Mouse (Mus musculus) macrophage (primary cell): Measurements from ENCODE around the gene Abcc1. TPM values are rescaled to one million over a fixed set of nuclear protein-coding genes. Genes with fewer than 3 reads are reported as not detected.

ENCODE experiments used
- H3K27ac ChIP-seq: fragments of 350-480 bp; formaldehyde crosslinking; 2 replicates; pipeline ENCODE4 v1.9.0; 2021
- H3K36me3 ChIP-seq: fragments of 350-480 bp; formaldehyde crosslinking; 2 replicates; pipeline ENCODE4 v1.9.0; 2021; ENCODE audit errors: inconsistent target
- H3K4me3 ChIP-seq: fragments of 350-480 bp; formaldehyde crosslinking; 2 replicates; pipeline ENCODE4 v1.9.0; 2021; ENCODE audit errors: inconsistent target
- H3K79me2 ChIP-seq: fragments of 350-480 bp; formaldehyde crosslinking; 2 replicates; pipeline ENCODE4 v1.9.0; 2021; ENCODE audit errors: inconsistent target
- WGBS: methylation state at CpG from one replicate; pipeline ENCODE4 v1.1.7; 2026; ENCODE audit warnings: inconsistent platforms; ENCODE audit not compliant: missing documents; 5-methylcytosine and 5-hydroxymethylcytosine counted together
- polyA plus RNA-seq: library from polyadenylated mRNA; stranded (reverse); fragments of 250-400 nt; gene quantifications from 3 replicates; pipeline ENCODE4 v1.2.4, GENCODE M21; 2018; ENCODE audit warnings: inconsistent platforms

Gene Abcc1
- polyA plus RNA-seq, 1 experiment from 2014 or later, result 19.8 TPM

DNA sequence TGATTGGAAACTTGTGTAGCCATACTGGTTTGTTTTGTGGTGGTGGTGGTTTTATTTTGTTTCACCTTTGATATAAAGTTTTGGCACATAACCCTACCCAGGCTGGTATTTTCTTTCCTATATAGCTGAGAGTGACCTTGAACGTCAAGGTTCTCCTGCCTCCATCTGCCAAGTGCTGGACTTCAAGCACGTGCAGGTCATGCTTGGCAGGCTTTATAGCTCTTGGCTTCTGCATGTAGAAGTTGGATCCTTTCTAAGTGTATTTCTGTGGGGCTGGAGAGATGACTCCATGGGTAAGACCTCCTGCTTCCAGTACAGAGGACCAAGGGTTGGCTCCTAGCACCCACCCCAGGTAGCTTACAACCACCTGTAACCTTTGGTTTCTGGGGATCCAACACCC is 47.8 kb downstream of the Abcc1 start:
- Histone ChIP-seq H3K36me3 (peaks cover 75% of the 10 kb centered on the region), H3K27ac (no peak overlapping the region), H3K4me3 (no peak overlapping the region), H3K79me2 (no peaks in the 10 kb centered on the region)
- 95% methylated on average over 2 of the region's 2 CpGs for WGBS

DNA sequence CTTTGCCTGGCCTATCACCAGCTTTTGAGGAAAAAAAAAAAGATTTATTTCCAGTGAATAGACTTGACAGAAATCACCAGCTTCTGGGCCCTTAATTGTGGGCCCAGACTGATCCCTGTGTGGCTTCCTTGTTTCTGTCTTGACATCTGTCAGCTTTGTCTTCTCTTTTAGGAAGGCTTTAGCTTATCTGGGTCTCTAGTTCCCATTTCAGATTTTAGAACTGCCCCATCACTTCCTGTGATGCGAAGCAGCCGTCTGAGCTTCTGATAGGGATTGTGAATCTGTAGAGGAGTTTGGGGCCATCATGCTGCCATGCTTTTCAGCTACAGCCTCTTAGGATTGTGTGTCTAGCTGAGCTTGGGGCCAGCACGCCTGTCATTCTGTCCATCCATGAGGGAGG is 48.4 kb downstream of the Abcc1 start:
- H3K4me3 ChIP-seq, result no peak overlapping the region
- no peaks in the 10 kb centered on the region for H3K79me2 ChIP-seq
- 34% methylated on average over 3 of the region's 3 CpGs for WGBS
- H3K36me3 ChIP-seq, result peaks cover 74% of the 10 kb centered on the region
- H3K27ac ChIP-seq, result no peak overlapping the region

DNA sequence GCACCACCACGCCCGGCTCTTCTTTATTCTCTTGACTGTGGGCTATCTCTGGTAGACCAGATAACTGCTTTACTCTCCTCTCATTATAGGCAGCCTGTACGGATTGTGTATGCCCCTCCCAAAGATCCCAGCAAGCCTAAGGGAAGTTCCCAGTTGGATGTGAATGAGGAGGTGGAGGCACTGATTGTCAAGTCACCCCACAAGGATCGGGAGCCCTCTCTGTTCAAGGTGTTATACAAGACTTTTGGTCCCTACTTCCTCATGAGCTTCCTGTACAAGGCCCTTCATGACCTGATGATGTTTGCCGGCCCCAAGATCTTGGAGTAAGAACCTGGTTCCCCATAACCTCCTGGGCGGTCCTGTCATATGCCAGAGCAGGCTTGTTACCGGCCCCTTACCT is 49.3 kb downstream of the Abcc1 start:
- peaks cover 71% of the 10 kb centered on the region for H3K36me3 ChIP-seq
- 81% methylated on average over 7 of the region's 7 CpGs for WGBS
- no peak overlapping the region for H3K4me3 ChIP-seq
- no peaks in the 10 kb centered on the region for H3K79me2 ChIP-seq
- no peak overlapping the region for H3K27ac ChIP-seq

DNA sequence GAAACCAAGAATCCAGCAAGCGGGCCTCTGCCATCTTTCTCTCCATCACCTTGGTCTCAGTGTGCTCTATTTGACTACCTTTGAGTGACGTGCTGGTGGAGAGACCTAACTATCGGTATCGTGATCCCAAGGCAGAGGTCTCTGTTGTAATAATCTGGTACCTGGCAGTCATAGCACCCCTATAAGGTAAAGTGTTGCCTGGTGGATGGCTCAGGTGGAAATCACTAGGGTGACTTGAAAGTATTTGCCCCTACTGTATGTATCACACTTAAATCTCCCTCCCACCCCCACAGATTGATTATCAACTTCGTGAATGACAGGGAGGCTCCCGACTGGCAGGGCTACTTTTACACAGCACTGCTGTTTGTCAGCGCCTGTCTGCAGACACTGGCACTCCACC is 49.8 kb downstream of the Abcc1 start:
- Histone ChIP-seq H3K79me2 (no peaks in the 10 kb centered on the region), H3K36me3 (peaks cover 71% of the 10 kb centered on the region), H3K27ac (no peak overlapping the region), H3K4me3 (no peak overlapping the region)
- 95% methylated on average over 7 of the region's 7 CpGs for WGBS

DNA sequence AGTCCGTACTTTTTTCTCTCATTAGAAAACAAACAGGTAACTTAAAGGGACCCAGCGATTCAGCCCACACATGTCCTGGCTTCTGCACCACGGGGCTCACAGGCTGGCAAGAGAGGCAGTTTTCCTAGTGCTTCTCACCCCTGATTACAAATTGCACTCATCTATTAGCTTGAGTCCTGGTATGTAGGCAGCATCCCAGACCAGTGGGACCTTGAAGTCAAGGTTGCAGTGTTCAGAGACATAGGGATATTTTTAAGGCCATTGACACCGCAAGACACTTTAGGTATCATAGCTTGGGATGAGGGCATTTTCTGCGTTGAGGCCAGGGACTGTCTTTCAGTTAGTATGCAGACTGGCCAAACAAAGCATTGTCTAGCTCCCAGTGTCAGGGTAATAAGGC is 51.2 kb downstream of the Abcc1 start:
- no peak overlapping the region for H3K4me3 ChIP-seq
- no peaks in the 10 kb centered on the region for H3K79me2 ChIP-seq
- H3K27ac ChIP-seq, result no peak overlapping the region
- peaks cover 67% of the 10 kb centered on the region for H3K36me3 ChIP-seq
- WGBS, result 94% methylated on average over 5 of the region's 5 CpGs

DNA sequence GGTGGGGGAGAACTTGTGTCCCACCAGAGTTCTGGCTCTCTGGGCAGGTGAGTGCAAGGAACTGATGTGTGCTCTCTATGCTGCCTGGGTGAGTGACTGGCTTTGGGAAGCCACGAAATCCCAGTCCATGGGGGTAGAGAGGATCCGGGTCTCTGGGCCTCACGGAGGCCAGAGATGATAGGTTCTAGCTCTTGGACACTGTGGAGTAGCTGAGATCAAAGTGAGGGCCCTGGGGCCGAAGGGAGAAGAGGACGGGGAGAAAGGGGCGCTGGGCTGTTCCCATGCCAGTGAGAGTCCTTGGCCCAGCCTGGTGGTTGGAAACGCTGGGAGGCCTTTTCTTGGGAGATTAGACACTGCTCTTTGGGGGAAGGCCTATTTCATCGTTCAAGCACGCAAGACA is 53.8 kb downstream of the Abcc1 start:
- Histone ChIP-seq H3K27ac (no peak overlapping the region), H3K79me2 (no peaks in the 10 kb centered on the region), H3K4me3 (no peak overlapping the region), H3K36me3 (peaks cover 73% of the 10 kb centered on the region)
- 98% methylated on average over 7 of the region's 9 CpGs for WGBS

DNA sequence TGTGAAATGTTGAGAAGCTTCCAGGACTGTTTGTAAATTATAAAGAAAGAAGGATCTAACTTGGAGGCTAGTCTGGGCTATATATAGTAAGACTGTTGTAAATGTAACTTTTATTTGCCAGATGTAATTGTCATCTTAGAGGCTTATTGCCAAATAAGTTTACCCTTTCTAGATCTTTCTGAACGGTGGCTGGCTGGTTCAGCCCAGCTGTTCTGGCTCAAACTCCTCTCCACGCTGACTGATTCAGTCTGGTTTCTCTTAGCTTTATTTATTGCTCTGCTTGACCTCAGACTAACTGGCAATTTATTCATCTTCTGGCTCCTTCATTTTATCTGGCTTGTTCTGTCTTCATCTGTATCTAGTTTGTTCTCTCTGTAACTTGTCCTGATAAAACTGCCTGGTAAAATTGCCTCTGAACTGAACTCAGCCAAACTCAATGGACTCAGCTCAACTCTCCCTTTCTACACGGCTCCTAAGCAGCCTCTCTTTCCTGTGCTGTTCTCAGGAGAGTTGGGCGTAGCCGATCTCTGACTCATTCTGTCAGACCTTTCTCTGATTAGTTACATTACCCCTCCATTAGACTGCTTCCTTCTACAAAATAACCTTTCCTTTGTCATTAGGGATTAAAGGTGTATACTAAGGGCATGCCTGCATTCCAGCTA is 55.7 kb downstream of the Abcc1 start:
- Histone ChIP-seq H3K36me3 (peaks cover 62% of the 10 kb centered on the region), H3K4me3 (no peak overlapping the region), H3K27ac (no peak overlapping the region), H3K79me2 (no peaks in the 10 kb centered on the region)
- 91% methylated on average over 5 of the region's 5 CpGs for WGBS

DNA sequence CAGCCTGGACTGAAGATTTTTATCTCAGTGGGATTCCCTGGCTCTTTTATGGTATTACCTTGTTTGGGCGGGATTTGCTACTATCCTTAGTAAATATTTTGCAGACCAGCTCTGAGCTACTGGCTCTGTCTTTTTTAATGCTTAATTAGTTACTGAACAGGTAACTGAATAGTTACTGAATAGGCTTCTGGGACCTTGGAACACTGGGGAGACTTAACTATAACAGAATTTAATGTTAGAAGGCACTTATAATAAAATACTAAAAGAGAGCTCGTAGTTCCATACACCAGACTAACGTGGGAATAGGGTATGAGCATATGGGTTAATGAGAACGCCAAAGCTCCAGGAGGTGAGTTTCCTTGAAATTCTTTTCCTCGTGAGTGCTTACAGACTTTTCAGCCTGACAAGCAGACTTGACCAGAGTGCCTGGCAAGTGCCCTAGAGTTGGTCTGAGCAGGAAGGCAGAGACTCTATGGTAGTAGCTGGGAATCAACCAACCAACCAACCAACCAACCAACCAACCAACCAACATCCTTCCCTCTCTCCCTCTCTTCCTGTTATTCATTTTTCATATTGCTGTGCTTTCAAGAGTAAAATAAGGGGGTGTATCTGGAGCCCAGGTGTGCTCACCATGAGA is 59.3 kb downstream of the Abcc1 start:
- 90% methylated on average over 5 of the region's 5 CpGs for WGBS
- H3K36me3 ChIP-seq, result peaks cover 48% of the 10 kb centered on the region; the same call in 1 of the 2 replicates
- no peak overlapping the region for H3K4me3 ChIP-seq
- no peaks in the 10 kb centered on the region for H3K79me2 ChIP-seq
- no peak overlapping the region for H3K27ac ChIP-seq

DNA sequence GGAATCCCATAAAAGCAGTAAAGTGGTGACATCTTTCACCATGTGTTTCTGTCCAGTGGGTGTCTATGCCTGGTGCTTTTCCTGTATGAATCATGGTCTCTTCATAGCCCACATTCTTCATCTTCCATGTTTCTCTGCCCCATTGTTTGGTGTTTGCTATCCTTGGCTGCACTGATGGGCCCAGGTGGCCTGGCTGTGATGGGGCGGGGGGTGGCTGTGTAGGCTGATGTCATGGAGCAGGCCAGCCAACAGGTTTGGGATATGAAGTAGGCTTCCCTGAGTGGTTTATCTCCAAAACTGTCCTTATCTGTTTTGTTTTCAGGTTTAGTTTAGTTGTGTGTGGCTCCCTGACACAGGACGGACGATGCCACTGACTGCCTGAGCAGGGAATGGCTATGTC is 60.7 kb downstream of the Abcc1 start:
- Histone ChIP-seq H3K36me3 (peaks cover 34% of the 10 kb centered on the region; the same call in 1 of the 2 replicates), H3K4me3 (no peak overlapping the region), H3K79me2 (no peaks in the 10 kb centered on the region), H3K27ac (no peak overlapping the region)
- 94% methylated on average over 3 of the region's 3 CpGs for WGBS

DNA sequence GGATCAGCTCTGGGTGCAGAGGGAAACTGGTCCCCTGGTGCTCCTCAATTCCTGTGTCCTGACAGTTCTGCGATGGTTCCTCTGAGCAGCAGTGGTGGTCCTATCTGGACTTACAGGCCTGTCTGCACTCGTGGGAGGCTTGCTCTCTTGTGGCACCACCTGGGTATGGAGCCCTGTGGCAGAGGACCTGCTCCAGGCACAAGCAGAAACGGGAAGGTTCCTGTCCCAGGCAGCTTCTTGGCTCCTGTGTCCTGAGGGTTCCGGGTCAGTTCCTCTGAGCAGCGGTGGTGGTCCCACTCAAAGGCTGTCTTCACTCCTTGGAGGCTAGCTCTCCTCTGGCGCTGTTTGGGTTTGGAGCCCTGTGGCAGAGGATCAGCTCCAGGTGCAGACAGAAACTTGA is 68.0 kb downstream of the Abcc1 start:
- H3K79me2 ChIP-seq, result 0 out of 2 replicates have a peak, but pooled peaks cover 4% of the 10 kb centered on the region
- H3K27ac ChIP-seq, result no peak overlapping the region
- H3K36me3 ChIP-seq, result peaks cover 29% of the 10 kb centered on the region; the same call in 1 of the 2 replicates
- no peak overlapping the region for H3K4me3 ChIP-seq
- 93% methylated on average over 6 of the region's 6 CpGs for WGBS

DNA sequence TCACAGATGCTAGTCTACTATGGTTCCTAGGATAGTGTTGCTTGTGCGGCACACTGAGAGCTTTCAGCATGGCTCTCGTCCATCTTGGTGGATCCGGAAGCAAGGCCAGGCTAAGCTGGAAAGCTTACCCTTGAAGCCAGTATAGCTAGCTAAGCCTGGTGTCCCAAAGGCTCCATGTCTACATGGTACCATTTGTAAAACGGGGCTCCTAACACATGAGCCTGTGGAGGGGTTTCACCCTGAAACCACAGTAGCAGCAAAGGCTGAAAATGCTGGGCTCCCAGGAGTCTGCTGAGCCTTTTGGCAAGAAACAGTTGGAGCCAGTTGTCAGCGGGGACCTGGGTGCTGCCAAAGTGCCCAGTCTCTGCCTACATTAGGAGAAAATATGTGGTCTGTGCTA is 71.6 kb downstream of the Abcc1 start:
- no peak overlapping the region for H3K4me3 ChIP-seq
- WGBS, result 90% methylated on average over 5 of the region's 5 CpGs
- no peak overlapping the region for H3K27ac ChIP-seq
- H3K36me3 ChIP-seq, result peaks cover 48% of the 10 kb centered on the region; the same call in 1 of the 2 replicates
- H3K79me2 ChIP-seq, result 0 out of 2 replicates have a peak, but pooled peaks cover 4% of the 10 kb centered on the region

DNA sequence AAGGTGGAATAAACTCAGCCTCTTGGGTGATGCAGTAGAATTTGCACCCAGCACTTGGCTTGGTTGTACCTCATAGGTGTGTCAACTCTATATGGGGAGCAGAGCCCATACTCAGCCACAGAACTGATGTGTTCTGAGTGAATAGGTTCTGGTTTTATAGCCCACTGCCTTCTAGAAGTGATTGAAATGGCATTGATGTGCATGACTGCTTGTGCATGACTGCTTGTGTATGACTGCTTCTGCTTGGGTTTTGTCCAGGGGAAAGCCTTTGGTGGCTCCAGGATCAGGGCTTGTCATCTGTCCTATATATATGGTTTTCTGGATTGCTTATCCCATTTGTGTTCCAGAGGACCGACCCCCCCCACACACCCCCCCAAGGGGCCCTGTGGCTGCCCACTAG is 74.2 kb downstream of the Abcc1 start:
- no peak overlapping the region for H3K27ac ChIP-seq
- H3K4me3 ChIP-seq, result no peak overlapping the region
- H3K79me2 ChIP-seq, result no peaks in the 10 kb centered on the region
- WGBS, result 100% methylated on average over 1 of the region's 1 CpGs
- peaks cover 43% of the 10 kb centered on the region for H3K36me3 ChIP-seq

DNA sequence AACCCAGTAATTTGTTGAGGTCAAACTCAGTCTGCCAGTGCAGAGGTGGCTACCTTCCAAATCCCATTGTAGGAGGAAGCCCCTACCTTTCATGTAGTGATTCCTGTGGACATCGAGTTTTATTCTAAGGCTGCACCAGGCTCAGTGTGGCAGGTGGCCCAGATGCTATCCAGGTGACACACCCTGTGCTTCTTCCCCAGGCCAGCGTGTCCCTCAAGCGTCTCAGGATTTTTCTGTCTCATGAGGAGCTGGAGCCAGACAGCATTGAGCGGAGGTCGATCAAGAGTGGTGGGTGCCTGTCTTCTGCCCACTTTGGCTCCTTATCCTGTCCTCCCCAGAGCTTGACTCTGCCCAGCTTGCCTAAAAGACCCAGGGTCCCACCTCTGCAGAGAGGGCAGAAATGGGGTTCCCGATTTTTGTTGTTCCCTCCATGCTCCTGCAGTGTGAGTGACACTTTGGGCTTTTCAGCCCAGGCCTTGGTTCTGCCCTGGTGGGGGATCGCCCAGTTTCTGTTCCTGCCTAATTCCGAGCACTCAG is 76.2 kb downstream of the Abcc1 start:
- WGBS, result 94% methylated on average over 8 of the region's 8 CpGs
- peaks cover 30% of the 10 kb centered on the region for H3K36me3 ChIP-seq
- H3K79me2 ChIP-seq, result no peaks in the 10 kb centered on the region
- no peak overlapping the region for H3K4me3 ChIP-seq
- no peak overlapping the region for H3K27ac ChIP-seq

DNA sequence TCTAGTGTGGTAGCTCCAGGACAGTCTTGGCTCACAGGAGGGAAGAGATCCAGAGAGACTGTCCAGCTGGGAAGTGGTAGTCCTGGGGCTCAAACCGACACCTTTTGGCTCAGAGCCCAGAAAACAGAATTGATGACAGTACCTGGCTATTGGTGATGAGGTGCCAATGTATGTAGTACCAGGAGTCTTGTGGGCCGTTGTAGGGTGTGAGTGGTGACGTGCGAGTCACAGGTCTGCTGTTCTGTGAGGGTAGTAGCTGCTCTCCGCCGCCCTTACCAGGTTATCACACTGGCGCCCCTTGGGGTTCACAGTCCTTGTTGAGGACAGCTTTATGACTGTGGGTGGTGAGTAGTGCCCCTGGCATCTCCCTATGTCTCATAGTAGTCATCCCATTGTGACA is 77.2 kb downstream of the Abcc1 start:
- WGBS, result 84% methylated on average over 7 of the region's 7 CpGs
- H3K4me3 ChIP-seq, result no peak overlapping the region
- no peaks in the 10 kb centered on the region for H3K79me2 ChIP-seq
- H3K36me3 ChIP-seq, result peaks cover 41% of the 10 kb centered on the region
- peak overlapping the region; percentile 15; the same call in 1 of the 2 replicates for H3K27ac ChIP-seq

DNA sequence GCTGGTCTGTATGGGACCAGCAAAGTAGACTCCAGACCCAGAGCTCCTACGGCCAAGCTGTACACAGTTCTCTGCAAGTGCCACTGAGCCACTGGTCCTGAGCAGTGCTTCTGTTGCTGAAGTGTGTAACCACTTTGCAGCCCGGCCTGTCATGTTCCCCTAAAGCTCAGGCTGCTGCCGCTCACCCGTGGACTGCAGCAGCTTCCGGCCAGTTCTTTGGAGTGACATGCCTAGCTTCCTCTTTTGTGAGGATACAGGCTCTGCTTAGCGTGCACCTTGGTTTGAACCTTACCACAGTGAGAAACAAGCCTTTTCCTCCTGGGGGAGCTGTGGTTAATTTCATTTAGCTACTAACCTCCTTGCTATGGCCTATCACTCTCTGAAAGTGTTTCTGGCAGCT is 77.7 kb downstream of the Abcc1 start:
- peaks cover 46% of the 10 kb centered on the region for H3K36me3 ChIP-seq

More for the DNA sequence above, 77.7 kb downstream of the Abcc1 start:
- WGBS, result 8% methylated on average over 6 of the region's 6 CpGs
- Histone ChIP-seq H3K27ac (peak overlapping the region; percentile 15; the same call in 1 of the 2 replicates), H3K4me3 (no peak overlapping the region), H3K79me2 (no peaks in the 10 kb centered on the region)
